Mouse (Mus musculus) left cerebral cortex, postnatal 4 days (tissue): ENCODE results near the gene Lrch3. TPM values are rescaled to one million over a fixed set of nuclear protein-coding genes. Genes with fewer than 3 reads are reported as not detected.
A peak's percentile ranks its signal among the peaks of the same experiment; 100 is the strongest.
"Not testable (repeated sequence)": the region's sequence is repeated elsewhere in the genome, so short reads cannot be mapped to it uniquely, and the experiment has no call there.

Experiments used
- DNase-seq: peaks from one replicate; pipeline ENCODE4 v3.0.0-alpha.2; 2022
- intact Hi-C: fragments of 180-260 bp; cut with DNase I; formaldehyde crosslinking; loops from one replicate; pipeline ENCODE4 v1.15.1; 2025
- total RNA-seq, 2 experiments: library from RNA; stranded (reverse); gene quantifications; 2 replicates each; pipeline ENCODE4 v1.2.3; 2021

Lrch3 gene
- total RNA-seq = 10 to 100 TPM; 46.9 to 47.9 TPM

DNA sequence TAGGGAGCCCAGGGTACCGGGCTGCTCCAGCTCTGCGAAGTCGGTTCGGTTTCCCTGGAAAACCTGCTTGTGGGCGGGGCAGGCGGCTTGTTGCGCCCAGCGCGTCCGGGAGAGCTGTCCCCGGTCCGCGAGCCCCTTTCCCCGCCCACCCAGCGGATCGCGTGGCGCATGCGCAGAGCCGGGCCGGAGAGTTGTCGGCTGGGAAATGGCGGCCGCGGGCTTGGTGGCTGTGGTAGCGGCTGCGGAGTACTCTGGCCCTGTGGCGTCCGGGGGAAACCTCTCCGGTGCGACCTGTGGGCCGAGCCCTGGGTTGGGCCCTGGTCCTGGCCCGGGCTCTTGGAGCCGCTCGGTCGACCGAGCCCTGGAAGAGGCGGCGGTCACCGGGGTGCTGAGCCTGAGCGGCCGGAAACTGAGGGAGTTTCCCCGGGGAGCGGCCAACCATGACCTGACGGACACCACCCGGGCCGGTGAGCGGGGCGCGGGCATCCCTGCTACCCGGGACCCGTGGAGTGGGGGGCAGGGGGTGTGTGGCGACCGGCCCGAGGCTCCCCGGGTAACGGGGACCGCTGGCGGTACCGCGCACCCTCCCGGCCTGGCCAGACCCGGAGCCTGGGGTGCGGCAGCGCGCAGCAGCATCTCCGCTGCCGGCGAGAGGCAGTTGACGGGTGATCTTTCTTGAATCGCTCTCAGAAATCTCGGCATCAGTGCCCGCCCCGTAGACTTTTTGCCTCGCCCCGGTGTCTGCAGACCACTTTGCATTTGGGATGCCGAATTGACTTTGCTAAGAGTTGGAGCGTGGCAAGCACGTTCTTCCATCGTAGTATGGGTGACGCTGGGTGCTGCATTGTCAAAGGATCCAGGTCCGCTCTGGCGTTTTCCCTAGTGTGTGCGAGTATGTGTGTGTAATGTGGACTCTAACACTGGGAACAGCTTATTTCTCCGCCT is at the start of gene Lrch3:
Gene Lrch3 (plus strand): TSS at position 164 of the 945 bp plus-strand sequence.
- DNase-seq = peak; percentile 97
- intact Hi-C loops = no loop called here

DNA sequence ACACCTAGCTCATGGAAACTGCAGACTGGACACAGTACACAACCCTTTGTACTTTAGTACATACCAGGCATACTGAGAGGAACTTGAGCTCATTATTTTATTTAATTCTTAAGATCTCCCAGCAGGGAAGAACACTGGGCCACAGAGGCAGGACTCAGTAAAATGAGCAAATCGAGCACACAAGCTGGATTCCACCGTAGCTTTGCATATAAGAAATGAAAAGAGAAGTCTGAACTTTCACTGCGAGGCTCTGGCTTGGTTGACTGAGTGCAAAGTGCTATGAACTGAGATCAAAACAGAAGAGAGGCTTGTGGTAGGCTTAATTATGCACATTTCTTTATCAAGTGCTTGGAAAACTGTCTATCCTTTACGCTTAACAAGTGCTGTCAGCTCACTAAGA is 48.5 kb upstream of the Lrch3 start:
- intact Hi-C loops = no loop called here
- DNase-seq = no peak

GRCm38 (mm10) chr16:32866713-32867112 is 47.2 kb upstream of the Lrch3 start:
- intact Hi-C loops = no loop called here
- DNase-seq = no peak

DNA sequence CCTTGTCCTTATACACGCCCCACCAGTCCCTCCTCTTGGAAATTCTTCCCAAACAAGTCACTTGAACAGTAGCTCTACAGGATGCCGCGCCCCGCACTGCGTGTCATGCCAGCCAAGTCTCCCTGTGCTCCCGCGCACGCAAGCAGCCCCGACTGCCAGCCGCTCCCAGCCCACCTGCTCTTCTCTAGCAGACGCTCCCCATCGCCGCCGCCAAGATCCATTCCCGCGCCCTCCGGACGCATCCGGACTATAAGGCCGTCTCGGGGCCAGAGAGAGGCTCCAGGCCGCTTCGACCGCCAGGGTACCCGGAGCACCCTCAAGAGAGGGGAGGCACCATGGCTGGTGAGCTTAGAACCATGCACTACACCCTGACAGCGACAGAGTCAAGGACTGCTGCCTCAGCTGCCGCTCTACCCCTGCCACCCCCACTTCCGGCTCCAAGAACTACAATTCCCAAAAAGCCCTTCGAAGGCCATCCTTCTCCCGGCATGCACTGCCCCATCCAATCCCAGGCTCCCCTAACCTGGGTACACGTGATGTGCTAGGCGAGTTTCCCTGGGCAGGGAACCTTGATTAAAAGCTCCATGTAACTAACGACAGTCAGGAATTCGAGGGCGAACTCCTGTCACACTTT is 45.9 kb upstream of the Lrch3 start:
- intact Hi-C loops = no loop called here
- peak; percentile 85 for DNase-seq

GRCm38 (mm10) chr16:32870231-32870630 is 43.7 kb upstream of the Lrch3 start:
- intact Hi-C loops = no loop called here
- DNase-seq = no peak

DNA sequence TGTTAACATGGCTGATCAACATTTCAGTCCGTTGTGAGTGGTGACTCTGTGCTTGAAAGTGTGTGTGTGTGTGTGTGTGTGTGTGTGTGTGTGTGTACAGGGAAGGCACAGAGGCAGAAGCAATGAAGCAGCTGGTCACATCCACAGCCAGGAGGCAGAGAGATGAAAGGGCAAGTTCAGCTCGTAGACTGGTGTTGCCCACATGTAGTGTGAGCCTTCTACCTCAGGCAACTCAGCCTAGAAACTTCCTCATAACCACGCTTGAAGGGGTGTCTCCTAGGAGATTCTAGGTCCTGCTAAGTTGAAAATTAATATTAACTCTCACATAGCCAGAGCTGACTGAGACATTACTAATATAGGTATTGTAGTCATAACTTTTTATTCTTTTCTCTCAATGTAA is 40.5 kb upstream of the Lrch3 start:
- no peak for DNase-seq
- intact Hi-C loops = no loop called here

GRCm38 (mm10) chr16:32875281-32875680 is 38.6 kb upstream of the Lrch3 start:
- intact Hi-C loops, DNase-seq: not testable (repeated sequence)

GRCm38 (mm10) chr16:32875847-32876246 is 38.1 kb upstream of the Lrch3 start:
- intact Hi-C loops = no loop called here
- DNase-seq = no peak

DNA sequence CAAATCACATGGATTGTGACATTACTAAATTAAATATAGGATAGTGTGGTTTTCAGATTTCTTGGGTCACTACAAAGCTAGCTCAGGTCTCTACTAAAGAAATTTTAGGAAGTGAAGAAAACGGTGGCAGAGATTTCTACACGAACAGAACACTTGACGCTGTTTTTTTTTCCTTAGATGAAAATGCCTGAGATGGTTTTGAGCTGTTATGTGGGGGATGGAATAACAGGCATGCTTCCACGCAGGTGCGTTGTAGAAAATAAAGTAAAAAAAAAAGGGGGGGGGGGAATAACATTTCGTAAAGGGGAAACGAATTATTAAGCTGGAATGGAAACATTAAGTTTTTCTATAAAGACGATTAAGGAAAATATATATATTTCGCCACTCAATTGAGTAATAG is 37.1 kb upstream of the Lrch3 start:
- intact Hi-C loops = no loop called here
- DNase-seq = no peak

DNA sequence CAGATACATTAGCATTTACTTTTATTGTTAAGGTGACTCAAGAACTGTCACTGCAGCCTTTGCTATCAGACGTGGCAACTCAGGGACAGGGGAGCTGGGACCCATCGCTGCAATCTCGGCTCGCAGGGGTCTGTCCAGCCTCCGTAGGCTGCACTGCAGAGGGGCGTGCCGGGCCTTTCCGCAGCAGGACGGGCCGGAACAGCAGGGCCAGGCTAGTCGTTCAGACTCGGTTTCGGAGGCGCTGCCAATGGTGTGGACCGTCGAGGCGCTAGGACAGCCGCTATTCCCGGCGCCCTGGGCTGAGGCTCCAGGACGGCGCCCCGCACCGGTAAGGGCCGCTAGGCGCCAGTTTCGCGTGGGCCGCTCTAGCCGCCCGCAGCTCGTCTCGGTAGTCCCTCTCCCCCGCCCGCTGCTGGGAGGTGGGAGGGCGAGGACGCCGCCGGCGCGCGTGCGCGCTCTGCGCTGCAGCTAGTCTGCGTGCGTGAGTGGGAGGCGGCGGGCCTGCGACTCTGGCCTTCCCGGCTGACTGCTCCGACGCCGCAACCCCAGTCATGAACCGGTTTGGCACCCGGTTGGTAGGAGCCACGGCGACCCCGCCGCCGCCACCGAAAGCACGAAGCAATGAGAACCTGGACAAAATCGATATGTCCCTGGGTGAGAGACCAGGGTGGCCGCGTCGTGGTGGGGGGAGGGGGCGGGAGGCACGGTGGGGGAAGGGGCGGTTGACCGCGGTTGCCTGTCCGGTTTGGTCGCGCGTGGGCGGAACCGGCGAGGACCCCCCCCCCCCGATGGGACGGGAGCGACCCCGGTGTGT is 36.4 kb upstream of the Lrch3 start, which contains the start of the genes Fyttd1 and Rubcn:
Gene Fyttd1 (plus strand): TSS at position 158 of the 814 bp plus-strand sequence.
Gene Rubcn (minus strand): TSS at position 424 of the 814 bp plus-strand sequence.
- intact Hi-C loops = no loop called here
- DNase-seq = peak; percentile 97

DNA sequence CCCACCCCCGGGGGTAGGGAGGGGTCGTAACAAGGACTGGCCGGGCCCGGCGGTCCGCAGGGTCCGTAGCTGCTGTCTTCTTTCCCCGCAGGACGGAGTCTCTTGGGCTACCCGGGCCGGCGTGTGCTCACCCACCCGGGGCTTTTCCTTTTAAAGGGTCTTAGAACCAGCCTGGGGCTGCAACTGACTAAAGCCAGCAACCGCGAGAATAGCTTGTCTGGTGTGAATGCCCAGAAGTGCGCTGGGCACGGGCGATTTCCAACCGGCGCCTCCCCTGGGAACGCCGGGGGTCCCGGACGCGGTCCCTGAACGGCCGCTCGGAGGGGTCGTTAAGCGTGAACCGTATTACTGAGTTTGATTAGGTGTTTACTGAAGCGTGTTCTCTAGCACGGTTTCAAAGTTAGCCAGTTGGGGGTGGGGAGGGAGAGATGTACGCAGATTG is 35.7 kb upstream of the Lrch3 start:
- intact Hi-C loops = no loop called here
- DNase-seq = no peak

GRCm38 (mm10) chr16:32878972-32879926 is 34.7 kb upstream of the Lrch3 start:
- DNase-seq = no peak
- intact Hi-C loops = no loop called here

DNA sequence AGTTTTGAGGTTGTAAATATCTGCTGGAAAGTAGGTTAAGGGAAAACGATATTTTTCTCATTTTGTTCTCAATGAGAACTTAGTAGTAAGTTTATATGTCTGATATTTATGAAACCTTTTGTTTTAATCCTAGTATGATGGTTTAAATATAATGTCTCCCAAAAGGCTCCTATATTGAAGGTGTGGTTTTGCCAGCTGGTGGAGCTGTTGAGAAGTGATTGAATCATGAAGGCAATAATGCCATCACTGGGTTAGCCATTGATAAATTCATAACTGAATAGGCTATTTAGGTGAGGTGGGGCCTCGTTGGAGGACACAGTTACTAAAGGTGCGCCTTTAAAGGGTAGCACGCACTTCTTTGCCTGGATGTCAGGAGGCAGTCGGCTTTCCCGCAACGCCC is 32.4 kb upstream of the Lrch3 start:
- intact Hi-C loops = loop anchor here (10.0 kb wide), 1 partner anchor 67 kb away; the partner anchor contains the start of gene Smbd1

DNA sequence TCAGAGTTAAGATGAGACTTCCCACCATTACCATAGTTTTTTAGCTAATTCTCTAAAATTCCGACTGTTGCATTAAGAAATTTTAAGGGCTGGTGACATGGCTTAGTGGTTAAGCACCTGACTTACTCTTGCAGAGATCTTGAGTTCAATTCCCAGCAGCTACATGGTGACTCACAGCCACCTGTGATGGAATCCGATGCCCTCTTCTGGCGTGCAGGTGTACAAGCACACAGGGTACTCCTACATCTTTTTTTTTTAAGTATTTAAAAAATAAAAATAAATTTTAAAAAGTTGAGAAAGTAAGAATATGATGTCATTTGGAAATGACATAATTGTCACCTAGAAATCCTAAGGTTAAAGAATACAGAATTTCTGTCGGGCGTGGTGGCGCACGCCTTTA is 25.9 kb upstream of the Lrch3 start:
- intact Hi-C loops = loop anchor here (10.0 kb wide), 1 partner anchor 73 kb away; the partner anchor contains the start of gene Smbd1
- DNase-seq = no peak

More for the DNA sequence above, 32.4 kb upstream of the Lrch3 start:
- DNase-seq = no peak

DNA sequence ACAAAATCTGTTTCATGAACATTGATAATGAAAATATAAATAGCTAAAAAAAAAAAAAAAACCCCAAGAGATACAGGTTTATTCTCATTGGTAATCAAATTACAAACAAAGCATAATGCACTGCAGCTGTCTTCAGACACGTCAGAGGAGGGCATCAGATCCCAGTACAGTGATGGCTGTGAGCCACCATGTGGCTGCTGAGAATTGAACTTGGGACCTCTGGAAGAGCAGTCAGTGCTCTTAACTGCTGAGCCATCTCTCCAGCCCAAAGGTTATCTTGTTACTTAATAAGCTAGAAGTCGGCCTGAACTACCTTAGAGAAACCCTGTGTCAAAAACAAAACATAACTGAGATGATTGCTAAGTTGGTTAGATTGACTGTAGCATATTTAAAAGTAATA is 24.0 kb upstream of the Lrch3 start:
- intact Hi-C loops = loop anchor here (10.0 kb wide), 1 partner anchor 75 kb away; the partner anchor contains the start of gene Smbd1
- DNase-seq = no peak

- intact Hi-C loops = no loop called here
- DNase-seq = no peak
These were observed 17.8 kb upstream of the Lrch3 start for GRCm38 (mm10) chr16:32896126-32896525.

- intact Hi-C loops = no loop called here
- DNase-seq = no peak
These were observed 12.4 kb upstream of the Lrch3 start for GRCm38 (mm10) chr16:32901360-32902050.

DNA sequence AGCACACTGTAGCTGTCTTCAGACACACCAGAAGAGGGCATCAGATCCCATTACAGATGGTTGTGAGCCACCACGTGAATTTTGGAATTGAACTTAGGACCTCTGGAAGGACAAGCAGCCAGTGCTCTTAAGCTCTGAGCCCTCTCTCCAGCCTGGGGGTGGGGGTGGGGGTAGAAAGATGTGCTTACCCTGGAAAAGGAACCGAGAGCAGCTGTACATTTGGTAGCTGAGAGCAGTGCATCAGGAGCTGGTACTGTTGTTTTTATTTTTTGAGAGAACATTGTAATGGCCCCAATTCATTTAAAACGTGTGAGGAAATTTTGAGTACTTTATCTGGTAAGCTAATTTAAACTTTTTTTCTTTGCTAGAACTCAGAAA is 11.9 kb upstream of the Lrch3 start:
- DNase-seq = no peak
- intact Hi-C loops = no loop called here

GRCm38 (mm10) chr16:32906186-32906585 is 7.7 kb upstream of the Lrch3 start:
- intact Hi-C loops = no loop called here
- no peak for DNase-seq
